Mouse (Mus musculus): ENCODE results near the gene Chn1.

Gene Chn1

DNA sequence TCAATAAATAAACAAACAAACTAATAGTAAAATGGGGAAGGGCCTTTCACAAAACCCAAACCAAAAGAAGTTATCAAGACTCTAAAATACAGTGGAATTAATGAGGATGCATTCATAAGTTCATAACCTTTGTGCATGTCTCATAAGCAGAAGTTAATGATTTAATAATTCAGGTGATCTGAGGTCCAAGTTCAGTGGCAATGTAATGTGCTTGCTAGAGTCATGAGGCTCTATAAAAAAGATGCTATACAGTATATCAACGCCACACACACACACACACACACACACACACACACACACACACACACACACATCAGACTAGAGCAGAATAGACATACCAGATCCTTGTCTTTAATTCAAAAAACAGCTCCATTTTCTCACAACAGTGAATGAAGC, 28.8 kb downstream of the Chn1 start:
- no peak for DNase-seq (ENCODE audit: low spot score in 2 of 2)

DNA sequence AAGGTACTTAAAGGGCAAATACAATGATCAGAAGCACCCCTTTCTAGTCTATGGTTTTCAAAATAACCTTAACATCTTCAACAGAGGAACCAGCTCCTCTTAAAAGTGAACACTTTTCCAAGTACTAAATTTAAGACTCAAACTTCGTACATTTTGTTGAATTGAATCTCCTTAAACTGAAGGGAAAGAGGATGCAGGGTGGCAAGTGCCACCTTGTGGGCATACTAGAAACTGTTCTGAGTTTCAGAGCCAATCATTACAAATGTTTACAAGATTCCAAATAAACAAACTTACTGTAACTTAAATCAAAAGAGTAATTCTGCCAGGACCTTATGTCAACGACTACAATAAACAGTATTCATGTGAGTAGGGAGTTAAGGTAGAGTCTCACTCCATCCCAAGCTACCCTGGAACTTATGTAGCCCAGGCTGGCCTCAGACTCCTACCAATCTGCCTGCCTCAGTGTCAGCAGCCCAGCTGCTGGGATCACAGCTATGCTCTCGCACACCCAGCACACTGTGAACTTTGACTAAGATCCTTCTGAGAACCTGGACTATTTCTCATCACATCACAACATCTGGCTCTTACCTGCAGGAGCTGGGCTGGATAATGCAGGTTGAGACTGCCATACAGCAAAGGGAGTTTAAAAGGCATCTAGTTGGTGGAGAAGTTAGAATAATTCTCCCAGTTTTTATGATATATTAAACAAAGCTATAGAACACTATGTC, 29.3 kb downstream of the Chn1 start:
- peak in 1 of 2 experiments; percentile 28 for DNase-seq (ENCODE audit: low spot score in 2 of 2)

DNA sequence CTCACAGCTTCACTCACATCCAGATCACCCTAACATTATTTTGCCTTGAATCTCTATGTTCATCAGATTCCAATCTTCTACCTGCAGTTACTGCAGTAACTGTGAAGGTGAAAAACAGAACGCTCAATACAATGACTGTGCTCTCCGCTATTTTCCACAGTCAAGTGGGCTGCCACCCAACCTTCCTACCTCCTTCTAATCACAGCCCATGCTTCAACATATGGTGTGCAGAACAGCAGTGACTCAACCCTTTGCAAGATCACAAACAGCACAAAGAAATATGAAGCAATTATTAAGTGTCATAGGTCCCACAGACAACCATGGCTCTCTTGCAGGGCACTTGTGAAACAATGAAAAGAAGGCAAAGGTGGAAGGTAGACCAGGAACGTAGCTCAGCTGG, 33.9 kb downstream of the Chn1 start:
- DNase-seq (ENCODE audit: low spot score in 2 of 2), result peak in 1 of 2 experiments; percentile 28

- DNase-seq (ENCODE audit: low spot score in 2 of 2), result no peak
Observed at GRCm38 (mm10) chr2:73727868-73728267, 47.3 kb downstream of the Chn1 start.

DNA sequence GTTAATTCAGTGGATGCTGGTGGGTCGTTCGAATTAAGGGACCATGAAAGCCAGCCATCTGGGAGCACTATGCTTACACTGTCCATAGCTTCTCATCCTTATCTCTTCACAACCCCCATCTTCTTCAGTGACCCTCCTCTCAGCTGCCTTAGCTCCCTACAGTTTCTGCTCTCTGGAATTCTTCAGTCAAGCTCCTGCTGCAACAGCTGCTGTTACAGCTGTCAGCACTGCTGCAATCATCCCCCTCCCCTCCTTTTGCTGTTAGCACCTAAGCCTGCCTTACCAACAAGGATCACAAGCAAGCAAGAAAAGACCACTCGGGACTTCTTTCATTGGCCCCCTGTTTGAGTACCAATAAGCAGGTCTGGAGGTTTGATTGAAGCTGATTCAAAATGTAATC, 50.2 kb downstream of the Chn1 start:
- no peak for DNase-seq (ENCODE audit: low spot score in 2 of 2)

GRCm38 (mm10) chr2:73721821-73722220, 53.3 kb downstream of the Chn1 start:
- no peak for DNase-seq (ENCODE audit: low spot score in 2 of 2)

DNA sequence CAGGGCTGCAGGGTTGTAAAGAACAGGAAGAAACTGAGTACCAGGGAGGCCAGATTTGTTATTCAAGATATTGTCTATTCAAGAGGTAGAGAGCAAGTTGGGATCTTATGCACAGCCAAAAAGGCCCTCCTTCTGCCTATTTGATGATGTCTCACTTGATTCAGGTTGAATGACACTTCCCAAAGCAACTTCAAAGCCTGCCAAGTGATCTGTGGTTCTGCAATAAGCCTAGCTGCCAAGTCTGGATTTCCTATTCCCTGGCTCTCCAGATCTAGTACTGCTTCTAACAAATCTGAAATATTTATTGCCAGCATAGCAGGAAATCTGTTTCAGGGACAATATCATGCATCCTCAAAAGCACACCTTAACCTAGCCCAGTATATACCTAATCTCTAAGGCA, 62.7 kb downstream of the Chn1 start:
- no peak for DNase-seq (ENCODE audit: low spot score in 2 of 2)

- DNase-seq (ENCODE audit: low spot score in 2 of 2), result no peak
Observed at GRCm38 (mm10) chr2:73693045-73693444, 82.1 kb downstream of the Chn1 start.

GRCm38 (mm10) chr2:73690783-73691604, 84.2 kb downstream of the Chn1 start:
- no peak for DNase-seq (ENCODE audit: low spot score in 2 of 2)

GRCm38 (mm10) chr2:73682500-73682899, 92.6 kb downstream of the Chn1 start:
- DNase-seq (ENCODE audit: low spot score in 2 of 2), result no peak

DNA sequence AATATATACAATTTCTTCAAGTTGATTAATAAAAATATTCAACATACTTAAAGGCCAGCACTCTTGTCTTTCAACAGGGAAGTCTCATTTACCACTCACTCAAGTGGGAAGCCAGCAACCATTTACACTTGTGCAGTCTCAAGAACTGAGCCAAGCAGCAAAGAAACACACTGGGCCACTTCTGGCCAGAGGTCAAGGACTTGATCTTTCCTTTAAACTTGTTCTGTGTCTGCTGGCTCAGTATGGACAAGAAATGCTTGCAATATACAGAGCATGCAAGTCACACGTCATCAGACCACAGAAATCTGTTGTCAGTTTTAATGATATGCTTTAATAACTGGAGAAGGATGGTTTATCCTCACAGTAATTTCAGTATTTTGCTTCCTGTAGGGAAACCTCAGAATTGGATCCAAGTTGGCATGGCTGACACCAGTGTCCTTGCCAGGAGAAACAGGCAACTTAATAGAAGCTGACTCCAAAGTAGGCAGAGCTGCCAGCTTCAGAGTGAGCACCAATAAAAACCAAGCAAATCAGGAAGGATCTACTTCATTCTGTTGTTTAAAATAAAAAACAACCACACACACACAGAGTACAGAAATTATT, 94.6 kb downstream of the Chn1 start:
- no peak for DNase-seq (ENCODE audit: low spot score in 2 of 2)

- no peak for DNase-seq (ENCODE audit: low spot score in 2 of 2)
Observed at GRCm38 (mm10) chr2:73668608-73669007, 106.5 kb downstream of the Chn1 start.

GRCm38 (mm10) chr2:73660566-73661134, 114.5 kb downstream of the Chn1 start:
- no peak for DNase-seq (ENCODE audit: low spot score in 2 of 2)

- peak; percentile 77 to 89 for DNase-seq (ENCODE audit: low spot score in 2 of 2)
Observed at GRCm38 (mm10) chr2:73659726-73660565, 115.2 kb downstream of the Chn1 start.

- no peak for DNase-seq (ENCODE audit: low spot score in 2 of 2)
Observed at GRCm38 (mm10) chr2:73659041-73659440, 116.1 kb downstream of the Chn1 start.

DNA sequence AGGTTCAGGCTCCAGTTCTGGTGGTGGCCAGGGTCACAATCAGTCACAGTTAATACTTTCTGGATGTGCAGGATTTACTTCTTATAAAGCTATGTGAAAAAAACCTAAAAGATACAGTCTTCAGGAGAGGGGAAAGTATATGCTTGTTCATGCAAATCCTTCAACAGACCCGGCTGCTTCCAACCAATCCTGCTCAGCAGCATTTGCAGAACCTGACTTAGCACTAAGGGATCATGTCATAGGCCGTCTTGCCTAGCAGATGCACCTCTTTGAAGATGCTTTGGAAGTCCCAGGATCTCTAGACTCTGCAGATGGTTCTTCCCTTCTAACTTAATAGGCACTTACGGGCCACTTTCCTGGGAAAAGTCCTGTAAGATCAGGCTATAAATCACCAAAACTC, 117.2 kb downstream of the Chn1 start:
- peak in 1 of 2 experiments; percentile 47 for DNase-seq (ENCODE audit: low spot score in 2 of 2)

DNA sequence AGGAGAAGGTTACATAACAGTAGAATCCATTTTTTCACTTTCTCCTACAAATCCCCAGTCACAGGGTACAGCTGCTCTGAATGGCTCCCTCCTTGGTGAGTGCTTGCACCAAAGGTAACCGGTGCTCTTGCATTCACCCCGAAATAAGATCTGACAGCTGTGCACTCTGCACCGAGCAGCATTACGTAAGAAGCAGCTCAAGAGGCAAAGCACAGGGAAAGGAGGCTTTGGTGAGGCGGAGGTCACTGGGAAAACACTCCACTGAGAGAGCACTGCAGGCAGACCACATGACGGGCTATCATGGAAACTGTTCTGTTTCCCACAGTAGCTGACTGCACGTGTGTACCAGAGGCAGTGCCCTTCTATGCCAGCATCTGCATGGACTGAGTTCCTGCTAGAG, 118.0 kb downstream of the Chn1 start:
- DNase-seq (ENCODE audit: low spot score in 2 of 2), result peak; percentile 62 to 81

DNA sequence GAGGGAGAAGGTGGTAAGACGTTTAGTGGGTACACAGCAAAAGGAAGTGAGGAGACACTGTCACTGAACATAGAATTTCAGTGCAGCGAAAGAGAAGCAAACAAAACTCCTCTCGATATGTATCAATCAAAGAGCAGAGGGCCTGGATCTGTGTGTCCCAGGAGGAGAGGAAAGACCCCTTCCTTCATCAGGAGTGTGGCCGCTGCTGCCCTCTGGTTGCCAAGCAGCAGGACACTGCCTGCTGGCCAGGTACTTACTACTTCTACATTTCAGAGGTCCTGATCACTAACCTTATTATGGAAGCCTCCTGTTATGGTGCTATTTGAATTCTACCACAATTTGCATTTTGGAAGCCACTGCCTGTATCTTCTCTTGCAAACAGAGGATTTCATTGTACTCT, 119.5 kb downstream of the Chn1 start:
- no peak for DNase-seq (ENCODE audit: low spot score in 2 of 2)

DNA sequence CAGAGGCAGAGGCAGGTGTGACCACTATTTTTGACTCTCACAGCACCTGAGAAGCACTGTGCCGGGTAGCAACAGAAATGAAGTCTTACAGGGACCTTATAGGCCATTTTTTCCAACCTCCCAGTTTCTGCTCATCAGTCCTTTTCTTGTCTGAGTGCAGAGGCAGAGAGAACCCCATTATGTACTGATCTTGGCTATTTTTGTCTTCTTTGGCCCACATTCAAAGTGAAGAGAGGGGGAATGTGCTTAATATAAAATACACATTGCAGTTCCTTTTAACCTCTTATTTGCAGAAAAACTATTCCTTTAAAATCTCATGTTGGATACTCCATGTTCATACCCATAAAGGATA, 120.3 kb downstream of the Chn1 start:
- DNase-seq (ENCODE audit: low spot score in 2 of 2), result no peak

DNA sequence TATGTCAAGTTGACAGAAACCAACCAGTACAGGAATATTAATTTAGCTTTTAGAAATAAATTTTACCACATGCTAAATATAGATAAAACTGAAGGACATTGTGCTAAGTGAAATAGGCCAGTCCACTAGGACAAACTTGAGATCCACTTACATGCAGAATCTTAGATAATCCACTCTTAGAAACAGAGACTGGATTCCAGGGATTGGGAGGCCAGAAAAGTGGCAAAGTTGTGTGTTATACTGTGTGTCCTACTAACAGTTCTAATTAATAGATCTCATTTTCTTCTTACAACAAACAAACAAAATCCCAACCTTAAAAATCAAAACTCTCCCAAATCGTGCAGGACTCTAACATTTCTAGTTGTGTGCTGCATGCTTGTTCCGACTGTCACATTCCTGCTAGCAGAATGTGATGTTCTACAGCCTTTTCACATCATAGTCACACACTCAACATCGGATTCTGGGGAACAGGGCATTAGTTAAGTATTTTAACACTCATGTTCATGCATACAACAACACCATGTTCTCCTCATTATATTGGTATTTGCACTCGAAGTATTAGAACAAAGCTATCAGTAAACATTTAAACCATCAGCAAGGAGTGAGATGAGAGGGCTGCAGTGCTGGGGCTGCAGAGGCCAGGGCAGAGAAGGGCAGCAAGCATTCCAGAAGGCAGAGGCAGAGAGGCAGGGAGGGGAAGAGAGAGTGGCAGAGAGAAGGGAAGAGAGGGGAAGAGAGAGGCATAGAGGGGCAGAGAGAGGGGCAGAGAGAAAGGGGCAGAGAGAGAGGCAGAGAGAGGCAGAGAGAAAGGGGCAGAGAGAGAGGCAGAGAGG, 120.9 kb downstream of the Chn1 start:
- no peak for DNase-seq (ENCODE audit: low spot score in 2 of 2)

DNA sequence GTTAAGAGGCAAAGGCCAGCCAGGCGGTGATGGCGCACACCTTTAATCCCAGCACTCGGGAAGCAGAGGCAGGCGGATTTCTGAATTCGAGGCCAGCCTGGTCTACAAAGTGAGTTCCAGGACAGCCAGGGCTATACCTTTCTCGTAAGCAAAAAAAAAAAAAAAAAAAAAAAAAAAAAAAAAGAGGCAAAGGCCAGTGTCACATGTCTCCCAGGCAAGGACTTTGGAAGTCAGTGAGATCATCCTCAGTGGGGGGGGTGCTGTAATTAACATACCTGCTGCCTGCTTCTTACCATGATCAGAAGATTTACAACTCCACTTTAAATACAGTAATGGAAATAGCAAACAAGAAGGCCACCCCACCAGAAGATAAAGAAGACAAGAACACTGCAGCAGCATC, 137.5 kb downstream of the Chn1 start:
- DNase-seq (ENCODE audit: low spot score in 2 of 2), result no peak

Measured in right cerebral cortex, postnatal 36 days (tissue).